Mouse (Mus musculus) heart, embryonic 12.5 days (tissue): ENCODE measurements around the gene Gm49387. TPM values are rescaled to one million over a fixed set of nuclear protein-coding genes. Genes with fewer than 3 reads are reported as not detected.

Experiments used
- ATAC-seq: fragments of 200-750 bp; cut with Nextera tagmentation; 2 replicates; pipeline ENCODE4 v1.8.0; 2017; ENCODE audit warnings: moderate TSS enrichment, moderate library complexity; ENCODE audit not compliant: insufficient number of reproducible peaks, low FRiP score
- H3K27ac ChIP-seq: fragments of 300-500 bp; sonication (generic); 2 replicates; pipeline ENCODE4 v1.5.1; 2016; ENCODE audit warnings: mild to moderate bottlenecking, moderate library complexity; ENCODE audit not compliant: poor library complexity, severe bottlenecking
- H3K27me3 ChIP-seq: fragments of 300-500 bp; sonication (generic); replicated peaks from 2 replicates; pipeline ENCODE4 v1.6.1; 2016; ENCODE audit warnings: mild to moderate bottlenecking, moderate library complexity
- H3K36me3 ChIP-seq: fragments of 300-500 bp; sonication (generic); 2 replicates; pipeline ENCODE4 v1.6.1; 2016; ENCODE audit warnings: mild to moderate bottlenecking, moderate library complexity
- H3K4me1 ChIP-seq: fragments of 300-500 bp; sonication (generic); replicated peaks from 2 replicates; pipeline ENCODE4 v1.6.1; 2016; ENCODE audit warnings: mild to moderate bottlenecking
- H3K4me2 ChIP-seq: fragments of 300-500 bp; sonication (generic); 2 replicates; pipeline ENCODE4 v1.6.1; 2016; ENCODE audit warnings: mild to moderate bottlenecking, moderate library complexity
- H3K4me3 ChIP-seq: fragments of 300-500 bp; sonication (generic); 2 replicates; pipeline ENCODE4 v1.5.1; 2016; ENCODE audit warnings: mild to moderate bottlenecking
- H3K9ac ChIP-seq: fragments of 300-500 bp; sonication (generic); 2 replicates; pipeline ENCODE4 v1.6.1; 2016; ENCODE audit warnings: mild to moderate bottlenecking, moderate library complexity
- H3K9me3 ChIP-seq: fragments of 300-500 bp; sonication (generic); replicated peaks from 2 replicates; pipeline ENCODE4 v1.6.1; 2016; ENCODE audit warnings: mild to moderate bottlenecking, moderate library complexity
- WGBS: fragments of 180-500 bp; shearing (Covaris S2); methylation state at CpG from one replicate; pipeline ENCODE4 v1.1.7; 2016; 5-methylcytosine and 5-hydroxymethylcytosine counted together
- polyA plus RNA-seq: library from polyadenylated mRNA; unstranded; fragments of >200 nt; fragmentation: Nextera tagmentation; extraction: Ambion mirVana; gene quantifications from 2 replicates; pipeline ENCODE4 v1.2.1, GENCODE M21; 2016

Gm49387 gene
- polyA plus RNA-seq, 1 experiment from 2014 or later: 0.10 TPM

- H3K36me3 ChIP-seq: no peaks in the 10 kb centered on the region
- 0 out of 2 replicates have a peak, but pooled peaks cover 3% of the 10 kb centered on the region for H3K9me3 ChIP-seq
- 78% methylated on average over 7 of the region's 7 CpGs for WGBS
These were observed 44.3 kb downstream of the Gm49387 start for GRCm38 (mm10) chr14:31596408-31596807.

GRCm38 (mm10) chr14:31594693-31595092 is 46.0 kb downstream of the Gm49387 start:
- H3K27me3 ChIP-seq: no peaks in the 10 kb centered on the region
- no peak overlapping the region for H3K4me3 ChIP-seq
- H3K4me1 ChIP-seq: no peaks in the 10 kb centered on the region
- H3K27ac ChIP-seq: no peak overlapping the region
- no peaks in the 10 kb centered on the region for H3K36me3 ChIP-seq
- ATAC-seq: no peak
- no peak overlapping the region for H3K4me2 ChIP-seq
- H3K9me3 ChIP-seq: 0 out of 2 replicates have a peak, but pooled peaks cover 3% of the 10 kb centered on the region
- no peak overlapping the region for H3K9ac ChIP-seq
- WGBS: 73% methylated on average over 3 of the region's 3 CpGs

More at GRCm38 (mm10) chr14:31596408-31596807, 44.3 kb downstream of the Gm49387 start:
- no peak overlapping the region for H3K4me3 ChIP-seq
- H3K9ac ChIP-seq: no peak overlapping the region
- no peak overlapping the region for H3K4me2 ChIP-seq
- no peaks in the 10 kb centered on the region for H3K4me1 ChIP-seq
- H3K27me3 ChIP-seq: no peaks in the 10 kb centered on the region
- H3K27ac ChIP-seq: no peak overlapping the region
- ATAC-seq: no peak

DNA sequence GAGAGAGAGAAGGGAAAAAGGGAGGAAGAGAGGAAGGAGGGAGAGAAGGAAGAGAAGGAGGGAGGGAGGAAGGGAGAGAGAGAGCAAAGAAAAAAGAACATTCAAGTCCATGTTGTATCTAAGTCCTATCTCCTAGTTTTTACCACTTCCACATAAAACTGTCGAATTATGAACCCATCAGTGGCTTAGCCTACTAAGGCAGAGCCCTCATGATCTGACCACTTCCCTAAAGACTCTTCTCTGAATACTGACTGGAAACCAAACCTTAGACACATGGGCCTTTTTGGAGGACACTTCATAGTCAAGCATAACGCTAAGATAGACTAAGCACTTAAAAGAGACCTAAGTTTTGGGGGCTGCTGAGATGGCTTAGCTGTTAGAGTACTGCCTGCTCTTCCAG is 47.6 kb downstream of the Gm49387 start:
- no peaks in the 10 kb centered on the region for H3K36me3 ChIP-seq
- 79% methylated on average over 2 of the region's 2 CpGs for WGBS
- 0 out of 2 replicates have a peak, but pooled peaks cover 3% of the 10 kb centered on the region for H3K9me3 ChIP-seq
- no peak overlapping the region for H3K4me3 ChIP-seq
- H3K27ac ChIP-seq: no peak overlapping the region
- H3K9ac ChIP-seq: no peak overlapping the region
- H3K27me3 ChIP-seq: no peaks in the 10 kb centered on the region
- no peak for ATAC-seq
- H3K4me1 ChIP-seq: no peaks in the 10 kb centered on the region
- no peak overlapping the region for H3K4me2 ChIP-seq

GRCm38 (mm10) chr14:31591243-31591642 is 49.4 kb downstream of the Gm49387 start, which contains the start of gene Colq:
Gene Colq (minus strand): TSS chr14:31591343.
- WGBS: 81% methylated on average over 3 of the region's 3 CpGs
- no peak within 1 kb of the TSS for H3K4me2 ChIP-seq
- no peak within 1 kb of the TSS for H3K4me3 ChIP-seq
- no peak within 1 kb of the TSS for H3K9ac ChIP-seq
- H3K36me3 ChIP-seq: no peaks in the 10 kb centered on the region
- H3K4me1 ChIP-seq: no peaks in the 10 kb centered on the region
- no peak for ATAC-seq
- no peaks in the 10 kb centered on the region for H3K27me3 ChIP-seq
- 0 out of 2 replicates have a peak, but pooled peaks cover 3% of the 10 kb centered on the region for H3K9me3 ChIP-seq
- no peak within 1 kb of the TSS for H3K27ac ChIP-seq

DNA sequence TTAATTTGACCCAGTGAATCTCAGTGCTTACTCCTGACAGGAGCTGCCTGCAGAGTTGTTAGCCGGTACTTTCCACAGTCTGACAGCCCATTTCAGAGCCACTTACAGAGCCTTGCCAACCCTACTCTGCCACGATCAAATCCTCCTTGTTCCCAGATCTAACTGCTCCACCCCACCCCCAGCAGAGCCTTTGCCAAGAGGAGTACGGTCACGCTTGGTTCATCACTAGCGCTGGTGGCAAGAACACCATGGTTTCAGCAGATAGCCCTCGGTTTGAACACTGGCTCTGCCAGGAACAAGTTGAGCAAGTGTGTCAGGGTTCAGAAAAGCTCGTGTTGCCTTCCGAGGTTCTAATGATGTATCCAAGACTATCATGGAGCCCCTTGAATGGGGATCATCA is 54.2 kb downstream of the Gm49387 start:
- ATAC-seq: no peak
- H3K9ac ChIP-seq: no peak overlapping the region
- no peaks in the 10 kb centered on the region; the same call in 1 of the 2 replicates for H3K9me3 ChIP-seq
- no peaks in the 10 kb centered on the region for H3K36me3 ChIP-seq
- no peak overlapping the region for H3K4me2 ChIP-seq
- H3K27me3 ChIP-seq: no peaks in the 10 kb centered on the region
- 83% methylated on average over 8 of the region's 8 CpGs for WGBS
- H3K4me1 ChIP-seq: no peaks in the 10 kb centered on the region
- no peak overlapping the region for H3K4me3 ChIP-seq
- H3K27ac ChIP-seq: no peak overlapping the region

DNA sequence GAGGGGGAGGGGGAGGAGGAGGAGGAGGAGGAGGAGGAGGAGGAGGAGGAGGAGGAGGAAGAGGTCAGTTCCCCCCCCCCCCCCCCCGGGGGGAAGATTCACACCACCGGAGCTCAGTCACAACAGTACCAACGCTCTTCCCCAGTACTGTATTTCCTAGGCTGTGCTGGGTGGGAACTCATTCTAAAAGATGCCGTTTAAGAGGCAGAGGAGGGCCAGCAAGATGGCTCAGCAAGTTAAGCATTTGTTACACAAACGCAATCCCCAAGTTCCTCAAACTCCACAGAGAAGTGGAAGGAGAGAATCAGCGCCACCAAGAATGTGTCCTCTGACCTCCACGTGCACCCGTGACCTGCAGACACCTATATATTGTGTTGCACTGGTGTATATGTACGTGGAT is 57.6 kb downstream of the Gm49387 start:
- Histone ChIP-seq H3K4me1 (peaks cover 10% of the 10 kb centered on the region), H3K27me3 (no peaks in the 10 kb centered on the region), H3K9me3 (peaks cover 5% of the 10 kb centered on the region; the same call in 1 of the 2 replicates), H3K4me2 (no peak overlapping the region), H3K4me3 (no peak overlapping the region), H3K27ac (no peak overlapping the region), H3K9ac (no peak overlapping the region), H3K36me3 (no peaks in the 10 kb centered on the region)
- WGBS: 86% methylated on average over 7 of the region's 9 CpGs
- no peak for ATAC-seq

- Histone ChIP-seq H3K4me2 (peak overlapping the region; percentile 57; the same call in 1 of the 2 replicates), H3K9me3 (peaks cover 5% of the 10 kb centered on the region; the same call in 1 of the 2 replicates), H3K36me3 (no peaks in the 10 kb centered on the region), H3K4me1 (peaks cover 41% of the 10 kb centered on the region), H3K4me3 (no peak overlapping the region), H3K9ac (no peak overlapping the region), H3K27ac (peak overlapping the region; percentile 63), H3K27me3 (no peaks in the 10 kb centered on the region)
- ATAC-seq: no peak
- WGBS: 38% methylated on average over 9 of the region's 9 CpGs
These were observed 62.5 kb downstream of the Gm49387 start for GRCm38 (mm10) chr14:31577966-31578735.

DNA sequence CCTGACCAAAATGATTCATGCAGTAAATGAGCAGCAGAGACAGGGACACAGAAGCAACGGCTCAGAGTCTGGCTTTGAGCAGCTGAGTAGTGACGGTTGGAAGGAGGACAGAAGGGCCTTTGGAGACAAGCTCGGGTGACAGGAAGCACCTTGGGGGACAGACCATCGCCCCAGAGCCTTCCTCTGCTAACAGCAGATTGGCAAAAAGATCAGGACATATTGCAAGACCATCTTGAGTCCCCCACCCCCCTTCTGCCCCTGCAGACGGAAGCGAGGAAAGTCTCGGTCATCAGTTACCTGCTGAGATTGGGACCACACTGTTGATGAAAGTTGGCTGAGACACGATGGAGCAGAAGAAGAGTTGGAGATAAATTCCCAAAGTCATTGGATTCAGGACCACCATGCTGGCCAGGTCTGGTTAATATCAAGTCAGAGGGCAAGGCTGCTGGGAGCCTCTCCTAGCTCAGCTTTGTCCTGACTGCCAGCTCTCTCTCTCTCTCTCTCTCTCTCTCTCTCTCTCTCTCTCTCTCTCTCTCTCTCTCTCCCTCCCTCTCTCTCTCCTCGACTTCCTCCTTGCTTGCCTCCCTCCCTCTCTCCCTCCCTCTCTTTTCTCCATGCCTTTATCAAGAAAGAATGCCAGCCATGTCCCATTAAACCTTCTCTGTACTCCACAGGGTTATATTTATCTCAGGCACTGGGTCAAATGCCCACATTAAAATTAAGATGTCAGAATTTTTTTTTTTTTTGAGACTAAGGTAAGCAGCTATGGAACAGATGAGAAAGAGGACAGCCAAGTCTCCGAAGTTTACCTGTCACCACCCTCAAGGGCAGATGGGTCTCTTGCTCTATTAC is 63.6 kb downstream of the Gm49387 start:
- Histone ChIP-seq H3K27me3 (no peaks in the 10 kb centered on the region), H3K4me3 (peak overlapping the region; percentile 24), H3K27ac (peak overlapping the region; percentile 65), H3K4me1 (peaks cover 41% of the 10 kb centered on the region), H3K9me3 (peaks cover 5% of the 10 kb centered on the region; the same call in 1 of the 2 replicates), H3K9ac (0 out of 2 replicates have a peak overlapping the region, but pooled peaks have one; percentile 8), H3K36me3 (no peaks in the 10 kb centered on the region), H3K4me2 (peak overlapping the region; percentile 57)
- WGBS: 21% methylated on average over 10 of the region's 10 CpGs
- ATAC-seq: no peak

GRCm38 (mm10) chr14:31575866-31576265 is 64.8 kb downstream of the Gm49387 start:
- no peaks in the 10 kb centered on the region for H3K36me3 ChIP-seq
- H3K9ac ChIP-seq: peak overlapping the region; percentile 55
- no peaks in the 10 kb centered on the region for H3K27me3 ChIP-seq
- H3K4me2 ChIP-seq: peak overlapping the region; percentile 57
- H3K4me3 ChIP-seq: peak overlapping the region; percentile 24
- ATAC-seq: no peak
- peaks cover 48% of the 10 kb centered on the region for H3K4me1 ChIP-seq
- peak overlapping the region; percentile 65 for H3K27ac ChIP-seq
- 51% methylated on average over 9 of the region's 9 CpGs for WGBS
- H3K9me3 ChIP-seq: no peaks in the 10 kb centered on the region

- ATAC-seq: no peak
- Histone ChIP-seq H3K27ac (no peak overlapping the region), H3K27me3 (no peaks in the 10 kb centered on the region), H3K36me3 (no peaks in the 10 kb centered on the region), H3K9ac (no peak overlapping the region), H3K4me1 (peaks cover 56% of the 10 kb centered on the region), H3K4me3 (no peak overlapping the region), H3K4me2 (peak overlapping the region; percentile 57; the same call in 1 of the 2 replicates), H3K9me3 (no peaks in the 10 kb centered on the region)
- WGBS: 86% methylated on average over 18 of the region's 18 CpGs
These were observed 65.6 kb downstream of the Gm49387 start for GRCm38 (mm10) chr14:31574903-31575665.
